Mouse (Mus musculus): ENCODE data around the gene Nid2. TPM values are rescaled to one million over a fixed set of nuclear protein-coding genes. Genes with fewer than 3 reads are reported as not detected.

The Nid2 gene
- polyA plus RNA-seq, 1 experiment from 2014 or later, result 32.9 TPM

GRCm38 (mm10) chr14:19713067-19713466 is 38.0 kb upstream of the Nid2 start:
- H3K9ac ChIP-seq (ENCODE audit: low read depth, low read length), result no peak overlapping the region
- no peak overlapping the region for H3K27ac ChIP-seq (ENCODE audit: low read depth, low read length)
- no peaks in the 10 kb centered on the region for H3K36me3 ChIP-seq (ENCODE audit: control insufficient read depth, insufficient read depth, low read length)
- no peaks in the 10 kb centered on the region for H3K9me3 ChIP-seq (ENCODE audit: control insufficient read depth, low read length)
- H3K4me3 ChIP-seq (ENCODE audit: low read depth, low read length), result no peak overlapping the region
- H3K4me2 ChIP-seq (replicated peaks; ENCODE audit: low read depth, low read length), result no peak overlapping the region
- H3K27me3 ChIP-seq (ENCODE audit: control insufficient read depth, insufficient read depth, low read length), result no peaks in the 10 kb centered on the region
- 50% methylated on average over 3 of the region's 3 CpGs for WGBS
- DNase-seq (ENCODE audit: low spot score) (no peak), ATAC-seq (ENCODE audit: low FRiP score) (no peak)
- H3K4me1 ChIP-seq (replicated peaks; ENCODE audit: control insufficient read depth, insufficient read depth, low read length), result peaks cover 2% of the 10 kb centered on the region; the same call in 1 of the 2 replicates

GRCm38 (mm10) chr14:19719077-19719476 is 32.0 kb upstream of the Nid2 start:
- Histone ChIP-seq H3K27me3 (ENCODE audit: control insufficient read depth, insufficient read depth, low read length) (no peaks in the 10 kb centered on the region), H3K9ac (ENCODE audit: low read depth, low read length) (no peak overlapping the region), H3K9me3 (ENCODE audit: control insufficient read depth, low read length) (no peaks in the 10 kb centered on the region), H3K4me3 (ENCODE audit: low read depth, low read length) (no peak overlapping the region), H3K4me1 (replicated peaks; ENCODE audit: control insufficient read depth, insufficient read depth, low read length) (no peaks in the 10 kb centered on the region), H3K27ac (ENCODE audit: low read depth, low read length) (no peak overlapping the region), H3K4me2 (replicated peaks; ENCODE audit: low read depth, low read length) (no peak overlapping the region), H3K36me3 (ENCODE audit: control insufficient read depth, insufficient read depth, low read length) (no peaks in the 10 kb centered on the region)
- DNase-seq (ENCODE audit: low spot score) (no peak), ATAC-seq (ENCODE audit: low FRiP score) (no peak)
- WGBS, result 59% methylated on average over 3 of the region's 3 CpGs

DNA sequence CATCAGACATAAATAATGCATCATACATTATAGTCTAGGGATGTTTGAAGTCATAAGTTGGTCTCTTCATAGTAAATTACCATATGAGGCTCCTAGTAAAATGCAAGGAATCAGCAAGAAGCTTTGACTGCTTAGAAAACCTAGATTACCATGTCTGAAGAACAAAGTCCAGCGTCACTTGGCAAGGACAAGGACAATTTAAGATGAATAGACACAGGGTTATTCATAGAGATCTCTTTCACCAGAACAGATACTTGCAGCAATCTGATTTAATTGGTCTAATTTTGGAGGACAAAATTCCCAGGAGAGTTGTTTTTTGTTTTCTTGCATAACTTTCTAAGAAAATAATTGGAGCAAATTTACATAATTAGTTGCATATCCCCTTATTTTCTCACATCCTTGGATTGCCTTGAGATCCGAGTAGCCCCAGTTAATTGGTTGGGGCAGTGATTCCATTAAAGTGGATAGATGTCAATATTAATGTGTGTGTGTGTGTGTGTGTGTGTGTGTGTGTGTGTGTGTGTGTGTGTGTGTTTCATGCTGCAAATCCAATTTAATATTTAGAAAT is 30.9 kb upstream of the Nid2 start:
- WGBS, result 51% methylated on average over 2 of the region's 2 CpGs
- H3K9me3 ChIP-seq (ENCODE audit: control insufficient read depth, low read length), result no peaks in the 10 kb centered on the region
- no peaks in the 10 kb centered on the region for H3K27me3 ChIP-seq (ENCODE audit: control insufficient read depth, insufficient read depth, low read length)
- no peaks in the 10 kb centered on the region for H3K4me1 ChIP-seq (replicated peaks; ENCODE audit: control insufficient read depth, insufficient read depth, low read length)
- H3K4me2 ChIP-seq (replicated peaks; ENCODE audit: low read depth, low read length), result no peak overlapping the region
- no peaks in the 10 kb centered on the region for H3K36me3 ChIP-seq (ENCODE audit: control insufficient read depth, insufficient read depth, low read length)
- no peak overlapping the region for H3K9ac ChIP-seq (ENCODE audit: low read depth, low read length)
- no peak for ATAC-seq (ENCODE audit: low FRiP score)
- H3K4me3 ChIP-seq (ENCODE audit: low read depth, low read length), result no peak overlapping the region
- no peak overlapping the region for H3K27ac ChIP-seq (ENCODE audit: low read depth, low read length)
- DNase-seq (ENCODE audit: low spot score), result no peak

- H3K4me1 ChIP-seq (replicated peaks; ENCODE audit: control insufficient read depth, insufficient read depth, low read length), result no peaks in the 10 kb centered on the region
- ATAC-seq (ENCODE audit: low FRiP score) (no peak), DNase-seq (ENCODE audit: low spot score) (no peak)
- H3K9ac ChIP-seq (ENCODE audit: low read depth, low read length), result no peak overlapping the region
- H3K36me3 ChIP-seq (ENCODE audit: control insufficient read depth, insufficient read depth, low read length), result no peaks in the 10 kb centered on the region
- no peak overlapping the region for H3K4me2 ChIP-seq (replicated peaks; ENCODE audit: low read depth, low read length)
- no peaks in the 10 kb centered on the region for H3K9me3 ChIP-seq (ENCODE audit: control insufficient read depth, low read length)
- no peaks in the 10 kb centered on the region for H3K27me3 ChIP-seq (ENCODE audit: control insufficient read depth, insufficient read depth, low read length)
- no peak overlapping the region for H3K4me3 ChIP-seq (ENCODE audit: low read depth, low read length)
- H3K27ac ChIP-seq (ENCODE audit: low read depth, low read length), result no peak overlapping the region
- 84% methylated on average over 5 of the region's 5 CpGs for WGBS
Measured at GRCm38 (mm10) chr14:19728278-19728677, 22.8 kb upstream of the Nid2 start.

GRCm38 (mm10) chr14:19728737-19729136 is 22.3 kb upstream of the Nid2 start:
- Histone ChIP-seq H3K4me3 (ENCODE audit: low read depth, low read length) (no peak overlapping the region), H3K9ac (ENCODE audit: low read depth, low read length) (no peak overlapping the region), H3K27ac (ENCODE audit: low read depth, low read length) (no peak overlapping the region), H3K4me2 (replicated peaks; ENCODE audit: low read depth, low read length) (no peak overlapping the region), H3K27me3 (ENCODE audit: control insufficient read depth, insufficient read depth, low read length) (no peaks in the 10 kb centered on the region), H3K9me3 (ENCODE audit: control insufficient read depth, low read length) (no peaks in the 10 kb centered on the region), H3K4me1 (replicated peaks; ENCODE audit: control insufficient read depth, insufficient read depth, low read length) (no peaks in the 10 kb centered on the region), H3K36me3 (ENCODE audit: control insufficient read depth, insufficient read depth, low read length) (no peaks in the 10 kb centered on the region)
- 79% methylated on average over 7 of the region's 7 CpGs for WGBS
- DNase-seq (ENCODE audit: low spot score) (no peak), ATAC-seq (ENCODE audit: low FRiP score) (no peak)

DNA sequence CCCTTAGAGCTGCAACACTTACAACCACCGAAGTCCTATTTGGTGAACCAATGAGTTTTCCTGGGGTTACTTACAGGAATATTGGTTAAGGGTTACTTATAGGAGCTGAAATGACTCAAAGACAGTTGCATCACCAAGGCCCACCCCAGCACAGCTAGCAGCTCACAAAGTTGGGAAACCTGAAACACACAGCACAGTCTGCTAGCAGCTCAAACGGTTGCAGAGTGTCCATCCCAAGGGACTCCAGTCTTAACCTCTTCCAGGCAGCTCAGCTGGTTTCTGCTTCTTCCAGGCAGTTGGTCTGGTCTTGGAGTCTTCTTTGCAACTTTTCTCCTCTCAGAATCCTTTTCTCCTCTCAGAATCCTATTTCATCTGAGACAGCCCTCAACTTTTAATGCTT is 19.0 kb upstream of the Nid2 start:
- H3K4me2 ChIP-seq (replicated peaks; ENCODE audit: low read depth, low read length), result no peak overlapping the region
- no peak for ATAC-seq (ENCODE audit: low FRiP score)
- no peaks in the 10 kb centered on the region for H3K27me3 ChIP-seq (ENCODE audit: control insufficient read depth, insufficient read depth, low read length)
- no peaks in the 10 kb centered on the region for H3K36me3 ChIP-seq (ENCODE audit: control insufficient read depth, insufficient read depth, low read length)
- H3K4me1 ChIP-seq (replicated peaks; ENCODE audit: control insufficient read depth, insufficient read depth, low read length), result no peaks in the 10 kb centered on the region
- H3K27ac ChIP-seq (ENCODE audit: low read depth, low read length), result no peak overlapping the region
- 83% methylated on average over 2 of the region's 2 CpGs for WGBS
- H3K9ac ChIP-seq (ENCODE audit: low read depth, low read length), result no peak overlapping the region
- DNase-seq (ENCODE audit: low spot score), result no peak
- no peaks in the 10 kb centered on the region for H3K9me3 ChIP-seq (ENCODE audit: control insufficient read depth, low read length)
- no peak overlapping the region for H3K4me3 ChIP-seq (ENCODE audit: low read depth, low read length)

DNA sequence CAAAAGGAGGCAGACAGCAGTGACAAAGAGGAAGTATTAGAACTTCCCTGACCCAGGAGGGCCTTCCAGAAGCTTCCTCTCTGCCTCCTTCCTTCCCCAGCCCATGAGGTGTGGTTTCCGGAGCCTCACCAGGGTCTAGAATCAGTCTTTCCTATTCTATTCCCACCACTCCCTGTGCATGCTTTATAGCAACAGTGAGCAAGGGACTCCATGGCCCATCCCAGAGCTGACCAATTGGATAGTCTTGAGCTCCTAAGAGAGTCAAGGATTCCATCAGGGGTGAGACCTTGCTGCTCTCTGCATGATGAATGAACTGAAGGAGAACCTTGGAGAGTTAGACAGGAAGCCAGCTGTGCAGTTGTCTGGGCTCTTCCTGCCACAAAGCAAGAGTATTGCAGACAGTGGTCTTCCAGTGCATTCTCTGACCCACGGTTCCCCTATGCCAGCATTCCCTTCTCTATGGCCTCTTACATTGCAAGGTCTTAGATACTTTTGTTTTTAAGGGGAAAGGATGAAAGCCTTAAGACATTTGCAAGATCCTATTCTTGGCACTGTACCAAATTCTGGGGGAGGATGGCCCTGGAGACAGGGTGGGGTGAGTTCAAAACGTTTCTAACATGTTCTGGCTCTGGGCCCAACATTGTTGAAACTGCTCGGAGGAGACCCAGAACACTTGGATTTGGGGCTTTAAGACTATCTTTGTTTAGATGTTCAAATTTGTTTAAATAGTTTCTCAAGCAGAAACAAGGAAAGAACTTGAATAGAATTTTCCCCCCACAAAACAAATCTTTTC is 17.4 kb upstream of the Nid2 start:
- ATAC-seq (ENCODE audit: low FRiP score), result no peak
- Histone ChIP-seq H3K4me1 (replicated peaks; ENCODE audit: control insufficient read depth, insufficient read depth, low read length) (no peaks in the 10 kb centered on the region), H3K9me3 (ENCODE audit: control insufficient read depth, low read length) (no peaks in the 10 kb centered on the region), H3K4me3 (ENCODE audit: low read depth, low read length) (no peak overlapping the region), H3K27me3 (ENCODE audit: control insufficient read depth, insufficient read depth, low read length) (no peaks in the 10 kb centered on the region), H3K27ac (ENCODE audit: low read depth, low read length) (no peak overlapping the region), H3K4me2 (replicated peaks; ENCODE audit: low read depth, low read length) (no peak overlapping the region), H3K36me3 (ENCODE audit: control insufficient read depth, insufficient read depth, low read length) (no peaks in the 10 kb centered on the region), H3K9ac (ENCODE audit: low read depth, low read length) (no peak overlapping the region)
- no peak for DNase-seq (ENCODE audit: low spot score)
- 73% methylated on average over 4 of the region's 4 CpGs for WGBS

DNA sequence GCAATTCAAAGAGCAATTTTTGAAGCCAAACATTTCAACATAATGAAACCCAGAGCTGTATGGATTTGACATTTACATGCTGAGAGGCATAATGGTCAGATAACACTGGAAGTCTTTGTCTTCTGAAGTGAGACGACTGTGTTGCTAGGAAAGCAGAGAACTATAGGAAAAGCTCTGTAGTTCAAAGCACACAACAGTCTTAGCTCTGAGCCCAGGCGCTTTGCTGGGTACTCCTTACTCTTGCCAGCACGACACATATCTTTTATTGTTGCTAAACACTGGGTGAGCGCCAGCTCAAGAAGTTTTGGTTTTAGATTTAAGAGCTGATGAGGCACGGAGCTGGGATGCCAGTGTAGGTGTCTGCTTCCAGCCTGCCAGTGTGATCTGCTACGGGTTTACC is 15.8 kb upstream of the Nid2 start:
- Histone ChIP-seq H3K27ac (ENCODE audit: low read depth, low read length) (no peak overlapping the region), H3K4me3 (ENCODE audit: low read depth, low read length) (no peak overlapping the region), H3K9me3 (ENCODE audit: control insufficient read depth, low read length) (no peaks in the 10 kb centered on the region), H3K36me3 (ENCODE audit: control insufficient read depth, insufficient read depth, low read length) (no peaks in the 10 kb centered on the region), H3K4me2 (replicated peaks; ENCODE audit: low read depth, low read length) (no peak overlapping the region), H3K9ac (ENCODE audit: low read depth, low read length) (no peak overlapping the region), H3K27me3 (ENCODE audit: control insufficient read depth, insufficient read depth, low read length) (no peaks in the 10 kb centered on the region), H3K4me1 (replicated peaks; ENCODE audit: control insufficient read depth, insufficient read depth, low read length) (no peaks in the 10 kb centered on the region)
- 35% methylated on average over 6 of the region's 6 CpGs for WGBS
- ATAC-seq (ENCODE audit: low FRiP score) (no peak), DNase-seq (ENCODE audit: low spot score) (peak; percentile 28)

- Histone ChIP-seq H3K4me3 (ENCODE audit: low read depth, low read length) (no peak overlapping the region), H3K9ac (ENCODE audit: low read depth, low read length) (no peak overlapping the region), H3K9me3 (ENCODE audit: control insufficient read depth, low read length) (no peaks in the 10 kb centered on the region), H3K27ac (ENCODE audit: low read depth, low read length) (no peak overlapping the region), H3K4me2 (replicated peaks; ENCODE audit: low read depth, low read length) (no peak overlapping the region), H3K36me3 (ENCODE audit: control insufficient read depth, insufficient read depth, low read length) (no peaks in the 10 kb centered on the region), H3K4me1 (replicated peaks; ENCODE audit: control insufficient read depth, insufficient read depth, low read length) (no peaks in the 10 kb centered on the region), H3K27me3 (ENCODE audit: control insufficient read depth, insufficient read depth, low read length) (no peaks in the 10 kb centered on the region)
- no peak for DNase-seq (ENCODE audit: low spot score)
- no peak for ATAC-seq (ENCODE audit: low FRiP score)
Measured at GRCm38 (mm10) chr14:19737568-19737967, 13.5 kb upstream of the Nid2 start.
